Mouse (Mus musculus) kidney, adult 18-20 months (tissue): ENCODE measurements around the gene Acot7.

Experiments used
- DNase-seq: peaks from one replicate; pipeline ENCODE4 v3.0.0; 2021

Gene Acot7

DNA sequence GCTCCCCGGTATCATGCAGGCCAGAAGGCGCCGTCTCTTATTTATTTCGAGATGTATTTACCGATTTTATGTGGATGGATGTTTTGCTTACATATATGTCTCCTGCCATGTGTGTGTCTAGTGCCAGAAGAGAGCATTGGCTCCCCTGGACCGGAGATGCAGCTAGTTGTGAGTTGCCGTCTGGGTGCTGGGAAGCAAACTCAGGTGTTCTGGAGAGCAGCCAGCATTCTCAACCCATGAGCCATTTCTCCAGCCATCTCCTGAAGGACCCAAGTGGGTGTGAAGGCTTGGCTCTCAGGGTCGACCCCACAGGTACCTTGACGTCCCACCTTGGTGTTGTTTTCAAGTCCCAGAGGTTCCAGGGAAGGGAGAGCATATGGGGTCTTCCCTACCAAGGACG, 4.3 kb downstream of the Acot7 start:
- DNase-seq, result no peak

DNA sequence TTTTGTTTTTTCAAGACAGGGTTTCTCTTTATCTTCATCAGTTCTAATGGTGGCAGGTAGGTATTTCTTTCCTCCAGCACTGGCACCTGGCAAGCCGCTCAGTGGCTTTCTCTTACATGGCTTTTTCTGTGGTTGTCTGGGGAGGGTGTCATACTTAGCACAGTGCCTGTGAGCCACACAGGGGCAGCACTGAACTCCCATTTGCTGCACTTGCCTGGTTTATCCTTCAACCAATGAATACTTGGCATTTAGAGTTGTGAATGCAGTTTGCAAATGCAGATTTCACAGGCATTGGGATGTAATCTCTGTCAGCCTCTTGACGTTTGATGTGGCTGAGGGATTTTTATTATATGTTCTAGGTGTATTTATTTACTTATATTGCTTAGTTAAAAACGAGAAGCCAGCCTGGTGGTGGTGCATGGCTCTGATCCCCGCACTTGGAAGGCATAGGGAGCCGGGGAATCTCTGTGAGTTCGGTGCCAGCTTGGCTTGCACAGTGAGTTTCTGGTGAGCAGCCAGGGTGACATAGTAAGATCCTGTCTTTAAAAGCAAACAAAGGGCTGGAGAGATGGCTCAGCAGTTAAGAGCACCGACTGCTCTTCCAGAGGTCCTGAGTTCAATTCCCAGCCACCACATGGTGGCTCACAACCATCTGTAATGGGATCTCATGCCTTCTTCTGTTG, 6.6 kb downstream of the Acot7 start:
- DNase-seq, result no peak

DNA sequence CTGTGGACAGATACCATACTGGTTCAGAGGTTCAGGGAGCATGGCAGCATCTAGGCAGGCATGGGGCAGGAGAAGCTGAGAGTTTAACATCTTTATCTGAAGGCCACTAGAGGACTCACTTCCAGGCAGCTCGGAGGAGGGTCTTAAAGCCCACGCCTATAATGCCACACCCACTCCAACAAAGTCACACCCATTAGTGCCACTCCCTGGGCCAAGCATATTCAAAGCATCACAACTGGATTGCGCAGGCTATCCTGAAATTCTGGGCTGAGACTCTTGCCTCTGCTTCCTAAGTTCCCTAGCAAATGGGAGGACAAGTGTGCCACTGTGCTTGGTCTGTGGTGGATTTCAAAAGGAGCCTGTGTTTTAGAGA, 7.2 kb downstream of the Acot7 start:
- DNase-seq, result no peak

DNA sequence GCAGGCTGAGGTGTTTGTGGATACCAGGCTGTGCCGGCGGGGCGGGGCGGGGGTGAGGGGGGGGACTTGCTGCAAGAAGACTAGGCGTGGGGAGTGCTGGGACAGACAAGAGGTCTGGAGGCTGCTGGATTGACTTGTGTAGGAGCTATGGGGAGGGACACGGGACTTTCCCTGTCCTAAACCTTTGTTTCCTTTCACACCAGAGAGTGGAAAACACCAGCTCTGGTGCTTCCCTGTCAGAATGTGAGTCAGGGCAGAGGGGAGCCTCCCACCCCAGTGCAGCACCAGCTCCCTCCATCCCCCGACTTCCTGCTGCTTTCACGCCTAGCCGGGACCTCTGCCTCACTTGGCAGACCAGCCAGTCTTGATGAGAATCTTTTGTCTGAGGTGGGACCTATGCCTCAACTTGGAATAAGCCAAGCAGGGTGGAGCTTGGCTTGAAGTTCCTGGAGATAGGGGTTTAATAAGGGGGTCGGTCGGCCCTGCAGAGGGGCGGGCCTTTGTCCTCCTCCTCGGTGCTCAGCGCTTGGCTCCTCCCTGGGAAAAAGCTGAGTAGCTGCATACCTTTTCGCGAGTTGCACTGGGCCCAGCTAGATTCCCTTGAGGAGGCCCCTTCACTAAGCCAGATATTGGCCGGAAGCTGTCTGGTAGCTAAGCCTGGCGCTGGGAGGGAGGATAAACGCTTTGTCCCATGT, 7.7 kb downstream of the Acot7 start:
- DNase-seq, result no peak

DNA sequence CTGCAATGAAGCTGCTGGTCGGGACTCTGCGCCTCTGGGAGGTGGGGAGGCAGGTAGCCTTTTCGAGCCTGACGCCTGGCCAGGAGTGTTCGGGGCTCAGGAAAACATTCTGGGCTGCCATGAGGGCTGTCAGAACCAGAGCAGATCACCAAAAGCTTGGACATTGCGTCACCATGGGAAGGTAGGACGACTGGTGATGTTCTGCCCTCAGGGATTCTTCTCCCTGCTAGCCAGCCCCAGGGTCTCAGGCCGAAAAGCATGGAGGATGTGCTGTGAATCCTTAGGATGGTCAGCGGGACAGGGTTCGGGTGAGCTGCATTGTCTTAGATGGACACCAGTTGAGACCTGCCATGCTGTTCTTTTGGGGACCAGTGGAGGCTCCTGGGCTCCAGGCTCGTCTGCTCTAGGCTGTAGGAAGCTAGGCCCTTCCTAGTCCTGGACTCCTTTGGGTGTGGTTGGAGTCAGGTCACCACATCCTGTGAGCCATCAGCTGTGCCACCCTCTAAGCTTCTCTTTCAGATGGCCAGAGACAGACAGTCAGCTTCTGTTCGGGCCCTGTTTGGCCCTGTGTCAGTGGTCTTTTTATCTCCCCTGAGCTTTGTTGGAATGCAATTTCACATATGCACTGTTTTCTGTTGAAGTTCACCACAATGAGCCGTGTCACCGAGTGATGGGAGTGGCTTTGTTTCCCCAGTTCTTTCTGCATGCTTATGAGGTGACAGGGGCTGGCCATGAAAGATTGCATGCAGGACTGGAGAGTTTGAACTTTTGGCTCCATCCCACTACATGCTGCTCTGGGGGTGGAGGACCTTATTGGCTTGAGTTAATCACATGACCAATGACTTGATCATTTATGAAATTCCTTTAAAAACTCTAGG, 8.5 kb downstream of the Acot7 start:
- DNase-seq, result no peak

- no peak for DNase-seq
Measured at GRCm38 (mm10) chr4:152187142-152187541, 9.2 kb downstream of the Acot7 start.

DNA sequence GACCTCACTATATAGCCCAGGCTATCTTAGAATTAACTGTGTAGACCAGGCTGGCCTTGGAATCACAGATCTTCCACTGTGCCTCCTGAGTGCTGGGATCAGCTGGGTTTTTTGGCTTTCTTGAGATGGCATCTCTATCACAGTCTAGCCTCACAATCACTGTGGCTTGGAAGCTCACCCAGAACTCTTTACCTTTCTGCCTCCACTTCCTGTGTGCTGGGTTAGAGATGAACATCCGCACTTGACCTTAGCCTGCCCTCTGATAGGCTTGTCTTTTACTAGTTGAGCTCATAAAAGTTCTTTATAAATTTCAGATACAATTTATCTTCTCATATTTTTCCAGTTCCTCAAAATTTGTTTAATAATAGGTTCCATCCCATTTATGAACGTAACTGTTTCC, 10.7 kb downstream of the Acot7 start:
- DNase-seq, result no peak

DNA sequence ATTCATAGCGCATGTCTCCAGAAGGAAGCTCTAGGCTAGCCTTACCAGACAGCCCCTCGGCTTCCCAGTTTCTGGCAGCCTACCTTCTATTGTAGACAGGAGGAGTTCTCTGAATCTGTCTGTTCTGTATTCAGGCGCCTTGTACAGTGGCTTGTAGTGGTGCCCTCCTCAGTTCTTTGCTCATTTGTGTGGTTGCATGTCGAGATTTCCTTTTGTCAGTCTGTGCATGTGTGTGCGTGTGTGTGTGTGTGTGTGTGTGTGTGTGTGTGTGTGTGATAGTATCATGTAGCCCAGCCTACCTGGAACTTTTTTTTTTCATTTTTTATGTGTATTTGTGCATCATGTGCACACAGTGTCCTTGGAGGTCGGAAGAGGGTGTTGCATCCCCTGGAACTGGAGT, 11.1 kb downstream of the Acot7 start:
- DNase-seq, result no peak

DNA sequence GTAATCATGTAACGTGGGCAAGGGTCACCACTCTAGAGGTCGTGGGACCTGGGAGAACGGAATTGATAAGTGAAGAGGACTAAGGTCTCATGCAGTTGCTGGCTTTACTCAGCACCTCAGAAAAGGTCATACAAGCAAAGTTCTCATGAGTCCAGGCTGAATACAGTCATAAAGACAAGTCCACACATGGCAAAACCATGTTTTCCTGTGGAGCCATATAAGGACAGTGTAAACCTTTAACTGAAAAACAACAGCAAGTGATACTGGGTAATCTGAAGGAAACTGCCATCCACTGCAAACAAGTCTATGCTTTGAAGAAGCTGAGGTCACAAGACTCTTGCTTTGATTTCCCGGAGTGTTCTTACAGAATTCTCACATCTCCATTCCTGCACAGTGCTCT, 11.8 kb downstream of the Acot7 start:
- no peak for DNase-seq

DNA sequence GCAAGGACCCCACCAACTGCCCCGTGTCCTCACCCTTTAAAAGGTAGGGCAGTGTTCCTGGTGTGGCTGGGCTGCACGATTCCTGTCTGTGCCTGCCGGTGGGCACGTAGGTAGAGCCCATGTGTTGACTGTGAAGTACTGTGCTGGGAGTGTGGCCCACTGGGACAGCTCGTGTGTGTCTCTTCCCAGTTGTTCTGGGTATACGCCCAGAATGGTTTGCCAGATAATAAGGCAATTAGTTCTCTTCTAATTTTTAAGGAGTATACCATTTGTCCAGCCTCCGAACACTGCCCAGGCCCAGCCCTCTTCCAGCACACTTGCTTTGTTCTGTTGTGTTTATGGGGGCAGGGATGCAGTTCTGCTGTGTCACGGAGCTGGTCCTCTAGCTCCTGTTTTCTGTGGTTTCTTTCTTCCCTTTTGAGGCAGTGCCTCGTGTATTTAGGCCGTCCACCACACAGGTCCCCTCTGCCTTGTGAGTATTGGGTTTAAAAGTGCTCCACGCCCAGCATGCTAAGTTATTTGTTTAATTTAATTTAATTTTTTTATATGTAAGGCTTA, 12.2 kb downstream of the Acot7 start:
- no peak for DNase-seq

- no peak for DNase-seq
Measured at GRCm38 (mm10) chr4:152190701-152191100, 12.8 kb downstream of the Acot7 start.

DNA sequence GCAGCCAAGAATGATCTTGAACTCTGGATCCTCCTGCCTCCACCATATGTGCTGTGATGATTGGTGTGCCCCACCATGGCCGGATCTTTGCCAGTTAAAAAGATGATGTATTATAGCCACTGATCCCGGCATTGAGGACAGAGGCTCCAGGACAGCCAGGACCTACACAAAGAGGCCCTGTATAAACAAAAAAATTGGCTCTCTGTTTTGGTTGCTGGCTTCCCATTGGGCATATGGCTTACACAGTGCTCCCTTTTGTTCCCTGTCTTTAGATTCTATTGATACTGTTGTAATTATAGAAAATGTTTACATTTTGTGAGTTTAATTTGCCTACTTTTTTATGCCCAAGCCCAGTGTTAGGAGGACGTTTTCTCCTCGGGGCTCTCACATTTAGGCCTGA, 14.6 kb downstream of the Acot7 start:
- DNase-seq, result no peak

DNA sequence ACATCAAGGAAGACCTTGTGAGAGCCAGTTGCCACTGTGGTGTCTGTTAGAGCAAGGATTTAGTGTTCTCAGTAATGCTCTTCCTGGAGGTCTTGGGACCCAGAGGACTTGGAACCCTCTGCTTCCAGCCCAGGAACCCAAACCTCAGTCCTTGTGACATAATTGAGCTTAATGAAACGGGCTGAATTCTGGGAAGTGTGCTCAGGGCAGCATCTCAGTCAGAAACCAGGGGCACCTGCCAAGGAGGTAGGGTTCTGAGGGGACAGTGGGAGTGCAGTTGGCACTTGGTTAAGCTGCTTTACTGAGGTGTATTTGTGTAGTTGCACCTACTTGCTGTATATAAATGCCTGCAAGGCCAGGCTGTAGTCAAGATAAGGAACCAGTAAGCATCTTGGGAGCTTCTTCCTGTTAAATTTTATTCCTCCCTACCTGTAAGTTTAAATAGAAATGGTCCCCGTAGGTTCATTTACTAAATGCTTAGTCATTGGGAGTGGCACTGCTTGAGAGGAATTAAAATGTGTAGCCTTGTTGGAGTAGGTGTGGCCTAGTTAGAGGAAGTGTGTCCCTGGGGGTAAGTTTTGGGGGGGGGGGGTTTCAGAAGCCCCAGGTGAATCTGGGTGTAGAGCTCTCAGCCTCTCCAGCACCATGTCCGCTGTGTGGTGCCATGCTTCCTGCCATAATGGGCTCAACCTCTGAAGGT, 16.7 kb downstream of the Acot7 start:
- no peak for DNase-seq

- DNase-seq, result no peak
Measured at GRCm38 (mm10) chr4:152196276-152196675, 18.3 kb downstream of the Acot7 start.

DNA sequence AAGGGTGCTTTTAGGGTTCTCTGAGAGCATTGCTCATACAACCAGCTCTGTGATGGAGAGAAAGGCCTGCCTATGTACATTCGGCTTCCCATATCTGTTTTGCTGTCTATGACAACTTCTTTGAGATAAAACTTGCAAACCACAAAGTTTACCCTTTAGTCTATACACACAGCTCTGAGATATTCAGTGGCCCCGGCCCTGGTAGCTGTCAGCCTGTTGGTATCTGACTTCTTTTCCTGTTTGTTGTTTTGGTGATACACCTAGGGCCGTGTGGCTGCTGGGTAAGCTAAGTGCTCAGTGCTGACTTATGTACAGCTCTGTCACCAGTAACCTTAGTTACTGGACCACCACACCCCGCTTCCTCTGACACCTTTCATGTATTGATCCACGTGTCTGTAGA, 19.6 kb downstream of the Acot7 start:
- DNase-seq, result no peak

DNA sequence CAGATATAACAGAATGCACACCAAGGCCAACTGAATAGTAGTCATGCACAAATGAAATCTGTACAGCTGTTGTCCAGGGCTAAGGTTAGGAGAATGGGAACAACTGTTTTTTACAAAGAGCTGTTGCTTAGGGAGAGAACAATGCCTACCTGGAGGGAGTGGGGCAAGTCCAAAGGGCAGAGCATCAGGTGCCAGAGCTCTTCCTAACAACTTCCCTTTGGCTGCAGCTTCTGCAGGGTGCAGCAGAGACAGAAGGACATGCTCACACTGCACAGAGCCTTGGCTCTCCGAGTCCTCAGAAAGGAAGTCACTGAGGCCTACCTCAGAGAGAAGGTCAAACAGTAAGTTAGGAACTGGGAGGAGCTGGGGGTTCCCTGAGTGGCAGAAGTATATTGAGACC, 21.7 kb downstream of the Acot7 start:
- DNase-seq, result no peak

- no peak for DNase-seq
Measured at GRCm38 (mm10) chr4:152201492-152201891, 23.6 kb downstream of the Acot7 start.

DNA sequence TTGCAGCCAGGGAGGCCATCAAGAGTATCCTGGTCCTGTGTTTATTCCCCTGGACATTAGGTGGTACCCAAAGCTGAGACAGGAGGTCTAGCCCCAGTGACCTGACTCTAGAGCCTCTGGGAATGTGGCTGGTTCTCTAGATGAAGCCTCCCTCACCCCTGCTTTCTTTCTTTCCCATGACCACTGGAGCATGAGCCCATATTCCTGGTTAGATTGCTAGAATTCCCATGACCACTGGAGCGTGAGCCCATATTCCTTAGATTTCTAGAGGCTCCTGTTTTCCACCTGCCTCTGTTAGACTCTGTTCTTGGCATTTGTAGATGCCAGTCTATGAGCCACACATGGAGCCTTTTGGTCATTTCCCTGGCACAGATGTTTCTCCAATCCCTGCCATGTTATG, 24.5 kb downstream of the Acot7 start:
- peak; percentile 40 for DNase-seq

DNA sequence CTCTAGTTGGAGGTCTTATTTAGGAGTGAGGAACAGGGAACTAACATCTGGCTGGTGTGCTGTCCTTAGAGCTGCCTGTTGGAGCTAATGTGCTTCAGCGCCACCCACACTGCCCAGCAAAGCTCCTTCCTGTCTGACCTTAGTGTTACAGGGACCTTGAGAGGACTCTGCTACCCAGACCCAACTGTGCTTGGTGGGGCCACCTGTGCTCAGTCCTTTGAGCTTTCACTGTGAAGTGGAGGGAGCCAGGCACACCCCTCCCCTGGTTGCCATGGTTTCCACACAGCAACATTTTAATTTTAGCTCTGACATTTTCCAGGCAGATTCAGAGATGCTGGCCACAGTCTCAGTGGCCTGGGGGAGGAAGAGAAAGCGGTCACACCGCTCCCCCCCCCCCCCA, 25.0 kb downstream of the Acot7 start:
- no peak for DNase-seq

GRCm38 (mm10) chr4:152204663-152205062, 26.7 kb downstream of the Acot7 start:
- DNase-seq, result no peak

DNA sequence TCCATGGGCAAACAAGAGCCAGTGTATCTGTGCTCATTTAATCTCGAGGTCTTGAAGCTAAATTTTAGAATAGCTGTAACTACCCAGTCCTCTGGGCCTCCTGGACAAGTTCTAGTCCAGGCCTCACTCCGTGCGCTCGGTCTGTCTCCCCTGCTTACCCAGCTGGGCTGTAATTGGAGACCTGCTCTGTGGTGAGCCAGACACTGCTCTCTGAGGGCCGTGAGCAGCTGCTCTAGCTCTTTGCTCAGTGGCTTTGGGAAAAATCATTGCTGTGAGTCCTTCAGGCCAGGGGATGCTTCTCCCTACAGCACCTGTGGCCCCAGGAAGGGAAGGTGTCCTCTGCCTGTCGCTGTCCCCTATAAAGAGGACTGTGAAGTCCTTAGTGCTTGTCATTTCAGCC, 28.3 kb downstream of the Acot7 start:
- DNase-seq, result no peak

- no peak for DNase-seq
Measured at GRCm38 (mm10) chr4:152209623-152210022, 31.7 kb downstream of the Acot7 start.

DNA sequence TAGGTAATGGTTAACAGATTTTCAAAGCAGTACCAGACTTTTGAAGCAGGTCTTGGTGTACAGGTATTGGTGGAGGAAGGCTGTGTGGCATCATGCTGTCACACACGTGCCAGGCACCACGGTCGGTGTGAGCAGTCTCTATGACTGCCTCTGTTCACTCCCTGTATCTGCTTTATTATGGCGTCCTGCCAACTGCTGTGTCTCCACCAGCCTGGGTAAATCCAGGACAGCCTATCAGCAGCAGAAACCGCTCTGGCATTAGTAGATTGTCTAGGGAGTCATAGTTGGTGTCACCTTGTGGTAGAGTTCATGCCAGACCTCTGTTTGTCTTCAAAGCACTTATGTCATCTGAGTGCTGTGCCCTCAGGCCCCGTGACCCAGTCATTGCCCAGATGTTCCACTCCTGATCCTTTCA, 34.2 kb downstream of the Acot7 start:
- peak; percentile 64 for DNase-seq
